ENCODE assay signal across 21 mouse cellular contexts in the genomic region with DNA sequence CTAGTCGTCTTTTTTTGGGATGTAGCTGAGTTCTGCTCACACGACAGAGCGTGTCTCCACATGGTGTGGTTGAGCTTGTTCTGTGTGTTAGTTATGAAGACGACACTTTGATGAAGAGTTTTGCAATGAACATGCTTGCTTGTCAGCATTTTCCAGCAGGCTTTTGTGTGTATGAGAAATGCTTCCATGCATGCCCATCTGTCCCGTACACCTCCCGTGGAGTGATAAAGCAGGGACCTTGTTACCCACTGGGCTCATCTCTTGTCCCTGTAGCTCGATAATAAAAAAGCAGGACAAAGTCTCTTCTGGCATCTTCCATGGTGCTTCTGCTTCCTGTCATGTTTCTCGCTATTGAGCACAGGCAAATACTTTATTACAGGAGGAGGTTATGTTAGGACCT. TPM values are rescaled to one million over a fixed set of nuclear protein-coding genes. Genes with fewer than 3 reads are reported as not detected.
"Had no signal": no experiment of that assay in that cellular context is flagged by ENCODE, and none has a peak within 500 bp of the region (broad histone marks: within the 10 kb centered on the region; RNA-seq: fewer than 3 reads in every experiment).

No protein-coding gene starts in this region.

- H3K27ac ChIP-seq: layer of hippocampus, adult 2 months; limb, embryonic 13.5 days; liver, embryonic 14.5 days; midbrain, embryonic 12.5 days; neural tube, embryonic 13.5 days had no signal

- H3K4me1 ChIP-seq: limb, embryonic 13.5 days; midbrain, embryonic 12.5 days had no signal

- H3K36me3 ChIP-seq: limb, embryonic 13.5 days; midbrain, embryonic 12.5 days; neural tube, embryonic 13.5 days had no signal

- H3K9ac ChIP-seq: limb, embryonic 13.5 days; liver, embryonic 14.5 days; midbrain, embryonic 12.5 days had no signal

- H3K4me3 ChIP-seq: layer of hippocampus, adult 2 months; limb, embryonic 13.5 days; midbrain, embryonic 12.5 days; neural tube, embryonic 13.5 days had no signal

- DNase-seq: kidney, postnatal 10 days; kidney, postnatal 4 days; left cerebral cortex, postnatal 4 days; lung, adult 18-20 months; right cerebral cortex, adult 18-20 months; right cerebral cortex, postnatal 25 days; thymus, adult 18-20 months; thymus, postnatal 14 days had no signal

- ATAC-seq: midbrain, embryonic 16.5 days had no signal

- H3K4me2 ChIP-seq: limb, embryonic 13.5 days; midbrain, embryonic 12.5 days; neural tube, embryonic 13.5 days had no signal

- H3K9me3 ChIP-seq: limb, embryonic 13.5 days; midbrain, embryonic 12.5 days; neural tube, embryonic 13.5 days had no signal

- H3K27me3 ChIP-seq: limb, embryonic 13.5 days; midbrain, embryonic 12.5 days; neural tube, embryonic 13.5 days had no signal

RNA-seq across cellular contexts. Expression of gene Krt222, which starts 8.8 kb away (rescaled TPM):
- total RNA-seq: megakaryocyte-erythroid progenitor cell, adult 5-6 weeks had no signal
- polyA plus RNA-seq: liver, adult 2 months had no signal

RNA-seq across cellular contexts. Expression of gene Krt24, which starts 32.4 kb away (rescaled TPM):
- total RNA-seq: layer of hippocampus, adult 2 months; layer of hippocampus, postnatal 10 days; left cerebral cortex, adult 18-20 months; left cerebral cortex, postnatal 10 days; left cerebral cortex, postnatal 4 days; liver, adult 2 months; megakaryocyte-erythroid progenitor cell, adult 5-6 weeks had no signal
- polyA plus RNA-seq: liver, adult 2 months; liver, embryonic 14.5 days; lung, embryonic 16.5 days; midbrain, embryonic 12.5 days; midbrain, embryonic 16.5 days; small intestine, adult 2 months had no signal
